Mouse (Mus musculus): ENCODE results near the gene Jarid2.

Gene Jarid2

GRCm38 (mm10) chr13:44915382-44915781 lies 186.1 kb downstream of the Jarid2 start:
- no peak for DNase-seq (ENCODE audit: low read depth, low spot score)

- no peak for DNase-seq (ENCODE audit: low read depth, low spot score)
These were observed 186.7 kb downstream of the Jarid2 start for GRCm38 (mm10) chr13:44915945-44916344.

- DNase-seq (ENCODE audit: low read depth, low spot score): no peak
These were observed 187.9 kb downstream of the Jarid2 start for GRCm38 (mm10) chr13:44917202-44917601.

GRCm38 (mm10) chr13:44918269-44918668 lies 189.0 kb downstream of the Jarid2 start:
- DNase-seq (ENCODE audit: low read depth, low spot score): no peak

- DNase-seq (ENCODE audit: low read depth, low spot score): no peak
These were observed 191.8 kb downstream of the Jarid2 start for GRCm38 (mm10) chr13:44921095-44921494.

- no peak for DNase-seq (ENCODE audit: low read depth, low spot score)
These were observed 192.4 kb downstream of the Jarid2 start for GRCm38 (mm10) chr13:44921721-44922120.

GRCm38 (mm10) chr13:44924042-44924441 lies 194.8 kb downstream of the Jarid2 start:
- DNase-seq (ENCODE audit: low read depth, low spot score): no peak

GRCm38 (mm10) chr13:44925173-44925572 lies 195.9 kb downstream of the Jarid2 start:
- no peak for DNase-seq (ENCODE audit: low read depth, low spot score)

GRCm38 (mm10) chr13:44926311-44926710 lies 197.0 kb downstream of the Jarid2 start:
- no peak for DNase-seq (ENCODE audit: low read depth, low spot score)

- no peak for DNase-seq (ENCODE audit: low read depth, low spot score)
These were observed 203.3 kb downstream of the Jarid2 start for GRCm38 (mm10) chr13:44932307-44933264.

GRCm38 (mm10) chr13:44933575-44933974 lies 204.3 kb downstream of the Jarid2 start:
- DNase-seq (ENCODE audit: low read depth, low spot score): no peak

- no peak for DNase-seq (ENCODE audit: low read depth, low spot score)
These were observed 208.4 kb downstream of the Jarid2 start for GRCm38 (mm10) chr13:44937681-44938080.

- no peak for DNase-seq (ENCODE audit: low read depth, low spot score)
These were observed 210.2 kb downstream of the Jarid2 start for GRCm38 (mm10) chr13:44939326-44940035.

GRCm38 (mm10) chr13:44943618-44944017 lies 214.3 kb downstream of the Jarid2 start:
- DNase-seq (ENCODE audit: low read depth, low spot score): no peak

GRCm38 (mm10) chr13:44946880-44947635 lies 217.8 kb downstream of the Jarid2 start:
- no peak for DNase-seq (ENCODE audit: low read depth, low spot score)

GRCm38 (mm10) chr13:44948320-44949250 lies 219.3 kb downstream of the Jarid2 start:
- DNase-seq (ENCODE audit: low read depth, low spot score): no peak

- DNase-seq (ENCODE audit: low read depth, low spot score): no peak
These were observed 223.3 kb downstream of the Jarid2 start for GRCm38 (mm10) chr13:44952393-44953086.

- DNase-seq (ENCODE audit: low read depth, low spot score): no peak
These were observed 224.4 kb downstream of the Jarid2 start for GRCm38 (mm10) chr13:44953546-44954231.

GRCm38 (mm10) chr13:44954232-44954568 lies 224.9 kb downstream of the Jarid2 start:
- no peak for DNase-seq (ENCODE audit: low read depth, low spot score)

GRCm38 (mm10) chr13:44955781-44956180 lies 226.5 kb downstream of the Jarid2 start:
- no peak for DNase-seq (ENCODE audit: low read depth, low spot score)

Data from retina, adult 2 months (tissue).